Mouse (Mus musculus) urinary bladder, adult 18-20 months (tissue): ENCODE data around the gene Hephl1.
A peak's percentile ranks its signal among the peaks of the same experiment; 100 is the strongest.
"Not testable (repeated sequence)": the region's sequence is repeated elsewhere in the genome, so short reads cannot be mapped to it uniquely, and the experiment has no call there.

ENCODE experiments used
- DNase-seq, 2 experiments: peaks; one replicate each; pipeline ENCODE4 v3.0.0; 2022; ENCODE audit warnings: low spot score in 2 of 2, mixed read lengths in 2 of 2

Gene Hephl1

GRCm38 (mm10) chr9:15112008-15112407 is at the start of gene Hephl1:
Hephl1 (minus strand) TSS chr9:15112108.
- no peak for DNase-seq

- DNase-seq = no peak
Measured at GRCm38 (mm10) chr9:15149246-15149926, 37.5 kb upstream of the Hephl1 start.

DNA sequence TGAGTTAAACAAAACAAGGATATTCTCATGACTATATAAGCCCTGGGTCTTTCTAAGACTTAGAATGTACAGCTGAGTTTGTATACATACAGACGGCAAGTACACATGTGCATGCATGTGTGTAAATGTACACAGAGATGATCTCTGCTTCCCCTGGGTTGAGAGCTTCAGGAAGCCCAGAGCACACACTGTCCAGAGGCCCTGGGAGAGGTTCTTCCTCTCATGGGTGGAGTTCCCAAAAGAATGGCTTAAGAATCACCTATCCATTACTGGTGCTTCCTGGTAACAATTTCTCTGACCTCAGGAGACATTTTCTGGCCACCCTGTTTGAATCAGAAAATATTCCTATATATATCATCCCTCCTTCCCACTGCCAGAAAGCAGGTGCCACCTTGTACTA is 28.6 kb upstream of the Hephl1 start:
- no peak for DNase-seq

DNA sequence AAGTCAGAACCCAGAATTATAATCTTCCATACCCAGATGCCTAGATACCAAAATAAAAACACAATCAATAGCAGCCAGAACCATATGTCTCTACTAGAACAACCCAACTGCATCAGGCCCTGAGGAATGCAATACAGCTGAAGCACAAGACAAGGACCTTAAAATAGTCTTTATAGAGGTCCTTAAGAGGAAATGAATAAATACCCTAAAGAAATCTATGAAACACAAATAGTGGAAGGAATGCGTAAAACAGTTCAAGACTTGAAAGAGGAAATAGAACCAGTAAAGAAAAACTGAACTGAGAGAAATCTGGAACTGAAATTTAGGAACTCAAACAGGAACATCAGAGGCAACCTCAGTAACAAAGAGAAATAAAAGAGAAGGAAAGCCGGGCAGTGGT is 14.0 kb upstream of the Hephl1 start:
- DNase-seq = no peak

DNA sequence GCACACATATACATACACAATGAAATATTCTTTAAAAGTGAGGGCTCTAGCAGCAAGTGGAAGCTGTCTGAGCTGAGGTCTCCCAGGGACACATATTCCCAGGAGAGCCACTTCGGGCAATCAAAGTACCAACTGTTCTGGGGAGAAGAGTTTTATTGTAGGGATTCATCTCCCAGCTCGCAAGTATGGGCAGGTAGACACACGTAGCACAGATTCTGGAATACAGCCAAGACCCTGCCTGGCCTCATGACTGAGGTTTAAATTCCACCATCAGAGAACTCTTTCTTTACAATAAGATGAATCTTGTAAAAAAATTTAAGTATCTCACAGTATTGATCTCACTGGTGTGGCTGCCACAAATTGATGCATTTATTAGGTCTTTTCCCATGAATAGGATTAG is 10.5 kb upstream of the Hephl1 start:
- DNase-seq = no peak

GRCm38 (mm10) chr9:15120841-15121358 is 9.0 kb upstream of the Hephl1 start:
- no peak for DNase-seq

DNA sequence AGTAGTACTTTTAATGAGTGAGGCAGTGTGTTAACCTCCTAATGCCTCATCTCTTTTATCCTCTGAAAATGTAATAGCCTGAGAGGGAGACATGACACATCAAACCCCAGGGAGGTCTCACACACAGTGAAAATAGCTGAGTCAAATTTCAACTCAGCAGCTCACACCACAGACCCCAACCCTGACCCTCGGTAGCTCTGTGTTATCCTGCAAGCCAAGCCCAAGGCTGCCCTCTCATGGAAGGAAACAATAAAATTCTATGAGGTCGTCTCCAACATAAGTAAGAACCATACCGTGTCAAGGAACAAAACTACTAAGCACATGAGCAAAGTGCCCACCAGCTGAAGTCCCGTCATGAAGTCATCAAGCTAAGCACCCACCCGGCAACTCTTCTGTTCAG is 8.3 kb upstream of the Hephl1 start:
- DNase-seq = no peak

DNA sequence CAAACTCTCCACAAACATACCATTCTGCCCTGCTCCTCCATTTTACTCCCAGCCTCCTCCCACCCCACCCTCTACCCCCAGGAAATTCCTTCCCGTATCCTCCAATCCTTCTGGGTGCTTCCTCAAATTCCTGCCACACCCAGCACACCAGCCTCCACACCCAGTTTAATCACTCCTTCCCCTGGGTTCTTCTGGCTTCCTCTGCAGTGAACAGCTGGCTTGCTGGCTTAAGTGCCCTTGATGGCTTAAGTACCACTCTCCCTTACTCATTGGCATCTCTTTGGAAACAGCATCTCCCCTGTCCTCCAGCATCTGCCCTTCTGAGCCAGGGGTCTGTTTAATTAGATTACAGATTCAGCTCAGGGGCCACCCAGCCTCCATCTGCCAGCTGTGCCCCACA is 7.6 kb upstream of the Hephl1 start:
- DNase-seq = no peak

DNA sequence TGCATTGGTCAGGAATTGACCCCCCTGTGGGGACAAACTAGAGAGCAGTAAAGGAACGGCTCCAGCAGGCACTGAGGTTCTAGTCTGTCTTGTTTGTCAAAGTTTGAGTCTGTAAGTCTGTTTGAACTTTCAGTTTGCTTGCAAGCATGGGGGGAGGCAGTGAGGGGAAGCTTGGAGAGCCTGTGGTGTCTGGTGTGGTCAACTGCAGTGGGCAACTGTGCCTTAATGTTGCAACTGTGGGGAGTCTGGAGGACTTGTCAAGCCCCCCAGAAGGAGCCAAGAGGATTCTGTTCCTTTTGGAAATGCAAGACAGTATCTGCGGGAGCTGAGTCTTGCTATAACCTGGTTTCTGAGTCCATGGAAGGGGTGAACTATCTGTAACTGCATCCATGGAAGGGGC is 4.3 kb upstream of the Hephl1 start:
- DNase-seq = no peak

- DNase-seq = no peak
Measured at GRCm38 (mm10) chr9:15114102-15114501, 2.2 kb upstream of the Hephl1 start.

DNA sequence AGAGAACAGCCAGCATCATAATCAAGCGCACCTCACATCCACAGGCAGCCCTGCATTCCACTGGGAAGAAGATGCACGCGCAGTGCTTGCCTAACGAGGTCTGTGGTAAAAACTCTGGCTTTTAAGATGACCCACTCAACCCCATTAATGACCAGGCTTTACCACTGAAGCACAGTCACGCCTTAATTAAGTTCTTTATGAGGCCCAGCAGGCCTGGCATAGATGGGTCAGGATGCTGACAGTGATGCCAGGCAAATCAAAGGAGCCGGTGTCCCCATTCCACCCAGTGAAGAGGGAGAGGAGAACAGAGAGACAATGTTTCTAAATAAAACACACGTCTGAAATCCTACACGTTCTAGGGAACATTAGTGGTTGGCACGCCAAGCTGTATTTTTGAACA is 3.8 kb downstream of the Hephl1 start:
- no peak for DNase-seq

- DNase-seq = no peak
Measured at GRCm38 (mm10) chr9:15105136-15105535, 6.8 kb downstream of the Hephl1 start.

DNA sequence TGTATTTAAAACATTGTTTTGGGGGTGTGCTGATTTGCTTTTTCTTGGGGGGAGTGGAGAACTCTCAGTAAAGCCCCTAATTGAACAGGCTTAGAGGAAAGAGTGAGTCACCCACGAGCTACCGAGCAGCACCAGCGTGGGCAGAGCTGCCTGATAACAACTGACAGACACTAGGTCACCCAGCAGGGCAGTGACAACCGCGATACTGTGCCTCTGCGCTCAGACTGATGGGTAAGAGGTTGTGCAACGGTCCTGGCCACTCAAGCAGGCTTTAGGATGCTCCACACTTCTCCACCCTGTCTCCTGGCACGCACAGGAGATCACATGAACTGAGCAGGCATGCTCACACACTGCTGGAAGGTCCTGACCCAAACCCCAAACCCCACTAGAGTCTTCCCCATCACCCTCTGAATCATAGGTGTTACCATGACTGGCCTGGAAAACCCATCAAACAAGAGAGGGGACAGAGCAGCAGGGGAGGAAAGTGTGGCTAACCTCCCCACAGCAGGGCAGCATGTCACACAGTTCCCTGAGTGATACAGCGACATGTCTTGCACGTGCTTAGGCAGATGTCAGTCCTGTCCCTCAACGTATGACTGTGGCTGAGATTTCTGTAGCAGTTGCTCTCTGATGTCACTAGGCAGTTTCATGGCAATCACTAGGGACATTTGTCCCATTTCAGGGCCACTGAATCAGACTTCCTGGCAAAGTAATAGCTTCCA is 8.2 kb downstream of the Hephl1 start:
- no peak for DNase-seq

DNA sequence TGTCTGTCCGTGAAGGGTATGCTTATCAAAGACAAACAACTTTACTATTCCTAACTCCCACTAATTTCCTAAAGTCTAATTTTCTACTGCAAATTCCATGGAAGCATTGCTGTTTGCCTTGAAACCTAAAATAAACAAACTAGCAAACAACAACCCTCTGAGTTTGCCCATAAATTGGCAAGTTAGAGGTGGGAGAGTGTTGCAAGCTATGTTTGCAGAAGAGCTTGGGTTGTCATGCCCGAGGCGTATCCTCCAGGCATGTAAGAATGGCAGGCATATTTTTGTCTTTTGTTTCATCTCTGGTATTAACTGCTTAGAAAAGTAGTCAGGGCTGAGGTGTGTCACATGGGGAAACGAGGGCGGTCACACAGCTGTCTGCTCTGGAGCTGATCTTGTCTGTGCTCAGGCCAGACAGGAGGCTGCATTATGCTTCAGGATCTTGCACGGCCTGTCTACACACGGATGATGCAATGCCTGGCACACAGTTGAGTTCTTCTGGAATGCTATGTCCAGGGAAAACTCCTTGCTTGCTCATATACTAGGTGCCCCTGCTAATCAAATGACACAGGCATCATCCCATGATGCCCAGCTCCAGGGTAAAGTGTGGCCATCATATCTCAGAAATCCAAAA is 10.3 kb downstream of the Hephl1 start:
- no peak for DNase-seq

DNA sequence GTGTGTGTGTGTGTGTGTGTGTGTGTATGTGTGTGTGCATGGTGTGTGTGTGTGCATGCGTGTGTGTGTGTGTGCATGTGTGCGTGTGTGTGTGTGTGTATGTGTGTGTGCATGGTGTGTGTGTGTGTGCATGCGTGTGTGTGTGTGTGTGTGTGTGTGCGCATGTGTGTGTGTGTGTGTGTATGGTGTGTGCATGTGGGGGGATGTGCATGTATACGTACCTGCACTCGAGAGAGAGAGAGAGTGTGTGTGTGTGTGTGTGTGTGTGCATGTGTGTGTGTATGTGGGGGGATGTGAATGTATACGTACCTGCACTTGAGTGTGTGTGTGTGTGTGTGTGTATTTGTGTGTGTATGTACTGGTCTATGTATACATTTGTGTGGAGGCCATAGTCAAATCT is 13.5 kb downstream of the Hephl1 start:
- DNase-seq = not testable (repeated sequence)

DNA sequence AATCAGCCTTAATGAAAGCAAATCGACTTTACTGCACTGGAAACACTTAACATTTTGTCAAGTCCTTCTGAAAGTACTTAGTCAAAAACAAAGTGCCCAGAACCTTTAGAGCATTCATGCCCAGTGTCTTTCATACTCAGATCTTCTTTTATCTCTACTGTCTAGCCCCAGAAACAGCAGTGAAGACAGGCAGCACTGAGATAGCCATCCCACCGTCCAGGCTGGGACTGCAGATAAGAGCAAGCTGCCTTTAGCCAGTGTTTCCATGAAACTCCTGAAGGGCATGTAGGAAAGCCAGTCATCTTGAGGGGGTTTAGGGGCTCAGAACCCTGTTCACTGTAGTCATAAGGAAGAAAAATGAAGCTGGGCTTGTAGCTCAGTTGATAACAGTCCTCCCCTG is 14.7 kb downstream of the Hephl1 start:
- DNase-seq = no peak

GRCm38 (mm10) chr9:15096161-15096560 is 15.7 kb downstream of the Hephl1 start:
- DNase-seq = no peak

DNA sequence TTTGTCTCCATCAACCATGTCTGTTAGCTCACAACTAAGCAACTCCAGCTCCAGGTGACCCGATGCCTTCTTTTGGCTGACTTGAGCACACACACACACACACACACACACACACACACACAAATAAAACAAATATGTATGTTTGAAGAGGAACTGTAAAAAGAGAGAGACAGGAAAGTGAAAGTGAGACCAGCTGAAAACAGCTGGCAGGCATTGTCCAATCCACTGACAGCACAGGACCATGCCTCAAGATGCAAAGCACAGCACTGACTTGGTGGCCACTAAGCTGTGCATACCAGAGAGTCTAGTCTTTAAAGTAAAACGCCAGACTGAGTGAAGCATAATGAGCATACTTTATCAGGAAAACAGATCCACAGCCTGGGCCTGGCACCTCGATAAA is 16.7 kb downstream of the Hephl1 start:
- DNase-seq = no peak

DNA sequence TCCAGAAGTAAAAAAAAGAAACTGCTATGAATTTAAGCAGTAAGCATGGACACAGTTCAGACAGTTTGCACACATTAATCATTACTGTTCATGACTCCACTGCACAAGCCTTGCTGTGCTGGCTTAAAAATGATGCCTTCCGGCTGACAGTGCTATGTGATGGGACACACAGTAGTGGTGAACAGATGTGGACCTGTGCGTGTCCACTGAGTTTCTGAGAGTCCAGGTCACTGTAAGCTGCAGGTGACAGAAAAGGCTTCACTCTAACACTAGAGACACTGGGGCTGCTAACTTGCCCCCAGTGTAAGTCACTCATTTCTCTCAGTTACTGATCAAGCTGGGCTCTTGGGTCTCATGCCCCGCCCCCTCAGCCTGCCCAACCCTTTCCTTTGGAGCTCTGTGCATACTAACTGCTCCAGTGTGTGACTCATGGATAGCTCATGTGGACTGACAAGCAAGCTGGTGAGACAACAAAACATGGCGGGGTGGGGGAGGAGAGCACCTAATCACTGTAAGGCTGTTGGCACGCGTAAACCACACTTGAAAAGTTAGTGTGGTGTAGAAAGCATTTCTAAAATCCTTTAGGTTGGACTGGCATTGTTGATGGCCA is 43.1 kb downstream of the Hephl1 start:
- DNase-seq = peak; percentile 34 to 63

DNA sequence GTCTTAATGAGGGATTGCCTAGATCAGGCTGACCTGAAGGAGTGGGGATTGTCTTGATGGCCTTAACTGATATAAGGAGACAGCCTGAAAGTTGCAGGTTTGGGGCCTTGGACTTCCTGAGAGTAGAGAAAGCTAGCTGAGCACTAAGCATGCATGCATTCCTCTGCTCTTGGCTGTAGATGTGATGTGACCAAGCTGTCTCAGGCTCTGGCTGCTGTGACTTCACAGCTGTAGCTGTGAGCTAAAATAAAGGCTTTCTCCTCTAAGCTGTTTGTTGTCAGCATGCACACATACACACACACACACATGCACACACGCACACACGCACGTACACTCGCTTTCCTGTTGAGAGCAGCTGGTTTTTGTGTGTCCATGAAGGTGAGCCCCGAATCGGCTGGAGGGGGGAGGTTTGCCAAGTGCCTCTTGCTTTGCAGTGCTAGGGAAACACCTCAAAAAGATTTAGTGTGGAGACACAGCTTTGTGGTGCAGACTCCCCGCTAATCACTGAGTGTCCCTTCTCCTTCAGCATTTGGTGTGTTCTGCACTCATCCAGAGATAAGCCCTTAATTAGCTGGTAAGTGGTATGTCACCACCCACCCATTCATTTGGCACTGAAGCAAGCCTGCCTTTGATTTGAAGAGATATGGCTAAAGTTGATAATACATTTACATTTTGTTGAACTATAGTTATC is 43.8 kb downstream of the Hephl1 start:
- no peak for DNase-seq

GRCm38 (mm10) chr9:15064176-15064575 is 47.7 kb downstream of the Hephl1 start:
- DNase-seq = no peak

DNA sequence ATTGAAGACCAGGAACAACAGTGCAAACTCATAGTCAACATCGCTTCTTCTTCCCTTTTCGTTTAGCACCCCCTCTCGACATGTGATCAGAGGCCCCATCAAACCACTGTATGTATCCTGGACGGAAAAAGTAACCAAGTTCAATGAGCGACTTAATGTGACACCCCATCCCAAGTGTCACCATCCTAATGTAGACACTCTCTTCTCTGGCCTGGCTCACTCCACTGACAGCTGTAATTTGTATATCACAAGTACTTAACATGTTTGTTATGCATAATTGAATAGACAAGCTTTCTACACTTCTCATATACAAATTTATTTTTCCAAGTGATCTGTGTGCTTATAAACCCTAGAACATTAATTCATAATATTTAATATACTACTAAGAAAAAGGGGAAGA is 51.1 kb downstream of the Hephl1 start:
- DNase-seq = no peak
